Mouse (Mus musculus) forebrain, postnatal 0 days (tissue): ENCODE results near the gene Ddx28. TPM values are rescaled to one million over a fixed set of nuclear protein-coding genes. Genes with fewer than 3 reads are reported as not detected.

Experiments used
- ATAC-seq: fragments of 200-750 bp; cut with Nextera tagmentation; 2 replicates; pipeline ENCODE4 v1.8.0; 2017; ENCODE audit warnings: mild to moderate bottlenecking, moderate library complexity
- DNase-seq: peaks from one replicate; pipeline ENCODE4 v3.0.0-alpha.2; 2015
- H3K27ac ChIP-seq: fragments of 300-500 bp; sonication (generic); 2 replicates; pipeline ENCODE4 v1.5.1; 2014; ENCODE audit warnings: low read depth, mild to moderate bottlenecking, antibody characterized with exemption, low read length, moderate library complexity, mixed read lengths
- H3K27me3 ChIP-seq: fragments of 300-500 bp; sonication (generic); 2 replicates; pipeline ENCODE4 v1.6.1; 2014; ENCODE audit warnings: mild to moderate bottlenecking, low read length, mixed read lengths; ENCODE audit not compliant: insufficient read depth
- H3K36me3 ChIP-seq: fragments of 300-500 bp; sonication (generic); 2 replicates; pipeline ENCODE4 v1.6.1; 2014; ENCODE audit warnings: mild to moderate bottlenecking, moderate library complexity; ENCODE audit not compliant: insufficient read depth
- H3K4me1 ChIP-seq: fragments of 300-500 bp; sonication (generic); 2 replicates; pipeline ENCODE4 v1.6.1; 2014; ENCODE audit warnings: antibody characterized with exemption; ENCODE audit not compliant: insufficient read depth
- H3K4me2 ChIP-seq: fragments of 300-500 bp; sonication (generic); 2 replicates; pipeline ENCODE4 v1.6.1; 2014; ENCODE audit warnings: low read depth, mild to moderate bottlenecking, moderate library complexity
- H3K4me3 ChIP-seq: fragments of 300-500 bp; sonication (generic); 2 replicates; pipeline ENCODE4 v1.5.1; 2014; ENCODE audit warnings: low read depth, low read length, mixed read lengths
- H3K9ac ChIP-seq: fragments of 300-500 bp; sonication (generic); 2 replicates; pipeline ENCODE4 v1.6.1; 2014; ENCODE audit warnings: mild to moderate bottlenecking
- H3K9me3 ChIP-seq: fragments of 300-500 bp; sonication (generic); 2 replicates; pipeline ENCODE4 v1.6.1; 2016; ENCODE audit warnings: low read length
- CTCF ChIP-seq: sonication (generic); IDR thresholded peaks from 2 replicates; pipeline ENCODE4 v1.5.1; 2016; ENCODE audit warnings: antibody characterized with exemption, control low read depth, low read depth
- WGBS: fragments of 180-500 bp; shearing (Covaris S2); extraction: QIAGEN DNeasy Blood & Tissue Kit; methylation state at CpG from one replicate; pipeline ENCODE4 v1.1.7; 2014; 5-methylcytosine and 5-hydroxymethylcytosine counted together
- polyA plus RNA-seq: library from polyadenylated mRNA; unstranded; fragments of >200 nt; fragmentation: Nextera tagmentation; extraction: Ambion mirVana; gene quantifications from 2 replicates; pipeline ENCODE4 v1.2.1, GENCODE M21; 2015
- total RNA-seq: library from RNA; depleted of rRNA; stranded (reverse); fragments of >200 nt; gene quantifications from 2 replicates; pipeline ENCODE4 v1.2.3, GENCODE M21; 2014; rRNA removed

The Ddx28 gene
- total RNA-seq (31.5 and 33.8 TPM in 2 replicates), polyA plus RNA-seq (23.7 and 25.3 TPM in 2 replicates)

DNA sequence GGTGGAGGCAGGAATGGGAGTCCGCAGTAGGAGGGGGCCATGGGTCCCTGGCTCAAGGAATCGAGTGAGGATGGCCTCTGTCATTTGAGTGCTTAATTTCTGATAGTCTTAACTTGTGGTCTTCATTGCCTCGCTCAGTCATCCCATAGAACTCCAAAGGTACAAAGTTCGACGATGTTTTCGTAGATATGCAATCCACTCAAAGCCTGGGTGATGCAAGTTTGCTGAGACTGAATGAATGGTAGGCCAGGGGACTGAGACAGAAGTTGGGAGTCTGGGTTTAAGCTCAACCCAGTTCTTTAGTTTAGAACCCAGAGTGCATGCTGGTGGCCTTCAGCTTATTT lies at the start of gene Ddx28:
Ddx28 (minus strand) TSS at position 240 of the 344 bp plus-strand sequence.
- no peak for TF ChIP-seq CTCF
- Histone ChIP-seq H3K27ac (peak within 1 kb of the TSS; percentile 82), H3K9me3 (no peaks in the 10 kb centered on the region), H3K4me2 (peak within 1 kb of the TSS; percentile 95), H3K4me3 (peak within 1 kb of the TSS; percentile 92), H3K36me3 (peaks cover 7% of the 10 kb centered on the region), H3K9ac (peak within 1 kb of the TSS; percentile 89), H3K4me1 (peaks cover 11% of the 10 kb centered on the region), H3K27me3 (no peaks in the 10 kb centered on the region)
- 3% methylated on average over 6 of the region's 6 CpGs for WGBS
- DNase-seq = no peak
- peak; percentile 27; the same call in 1 of the 2 replicates for ATAC-seq

DNA sequence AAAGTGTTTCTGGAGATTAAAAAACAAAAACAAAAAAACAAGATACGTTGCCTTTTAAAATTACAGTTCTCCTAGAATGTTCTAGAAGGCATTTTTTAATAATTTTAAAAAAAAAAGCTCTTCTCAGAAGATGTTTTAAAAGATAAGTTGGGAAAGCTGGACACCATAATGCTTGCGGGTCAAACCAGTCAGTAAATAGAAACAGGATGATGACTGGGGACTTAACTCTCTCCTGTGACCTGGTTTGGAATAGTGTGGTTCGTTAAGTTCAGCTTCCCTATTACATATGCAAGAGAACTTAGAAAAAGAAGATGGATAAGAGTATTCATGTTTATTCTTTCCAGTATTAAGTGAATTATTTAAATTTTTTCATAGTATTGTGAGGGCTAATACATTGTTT lies 48.8 kb upstream of the Ddx28 start:
- H3K4me2 ChIP-seq = peak overlapping the region; percentile 53
- ATAC-seq = no peak
- peak overlapping the region; percentile 74; the same call in 1 of the 2 replicates for H3K9ac ChIP-seq
- WGBS = 5% methylated on average over 3 of the region's 3 CpGs
- peak overlapping the region; percentile 93 for H3K4me3 ChIP-seq
- H3K4me1 ChIP-seq = peaks cover 18% of the 10 kb centered on the region; the same call in 1 of the 2 replicates
- no peaks in the 10 kb centered on the region for H3K27me3 ChIP-seq
- no peak for DNase-seq
- TF ChIP-seq CTCF = no peak
- H3K27ac ChIP-seq = no peak overlapping the region
- H3K36me3 ChIP-seq = no peaks in the 10 kb centered on the region
- no peaks in the 10 kb centered on the region for H3K9me3 ChIP-seq

DNA sequence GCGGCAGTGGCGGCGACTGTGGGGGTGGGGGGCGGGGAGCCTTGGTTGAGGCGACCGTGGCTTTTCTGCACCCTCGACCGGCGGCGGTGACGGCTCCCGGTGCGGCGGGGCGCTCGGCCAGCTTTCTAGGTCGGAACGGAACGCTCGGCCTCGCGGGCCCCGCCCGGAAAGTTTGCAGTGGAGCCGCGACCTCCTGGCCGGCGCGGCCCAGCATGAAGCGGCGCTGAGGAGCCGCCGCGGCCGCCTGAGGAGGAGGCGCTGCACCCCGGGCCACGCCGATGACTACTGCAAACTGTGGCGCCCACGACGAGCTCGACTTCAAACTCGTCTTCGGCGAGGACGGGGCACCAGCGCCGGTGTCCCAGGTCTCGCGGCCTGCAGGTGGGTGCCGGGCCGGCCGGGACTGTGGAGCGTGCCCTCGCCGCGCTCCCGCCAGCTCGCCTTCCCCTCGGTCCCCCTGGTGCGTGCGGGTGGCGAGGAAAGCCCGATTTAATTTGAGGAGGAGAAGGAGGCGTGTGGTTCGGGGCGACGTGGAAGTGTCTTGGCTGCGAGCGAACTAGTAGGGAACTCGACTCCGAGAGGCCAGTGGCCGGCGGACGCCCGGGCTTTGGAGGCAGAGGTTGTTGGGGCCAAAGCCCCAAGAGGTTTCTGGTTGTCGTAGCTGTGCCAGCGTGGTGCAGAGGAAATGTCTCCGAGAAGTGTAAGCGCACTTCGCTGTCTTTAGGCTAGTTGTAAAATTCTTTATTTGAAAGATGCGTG lies 48.1 kb upstream of the Ddx28 start:
- WGBS = 2% methylated on average over 83 of the region's 83 CpGs
- DNase-seq = no peak
- TF ChIP-seq CTCF = no peak
- ATAC-seq = peak; percentile 71
- Histone ChIP-seq H3K4me2 (peak overlapping the region; percentile 53), H3K27me3 (no peaks in the 10 kb centered on the region), H3K9me3 (no peaks in the 10 kb centered on the region), H3K27ac (peak overlapping the region; percentile 85), H3K4me1 (peaks cover 18% of the 10 kb centered on the region; the same call in 1 of the 2 replicates), H3K36me3 (no peaks in the 10 kb centered on the region), H3K4me3 (peak overlapping the region; percentile 93), H3K9ac (peak overlapping the region; percentile 74)

DNA sequence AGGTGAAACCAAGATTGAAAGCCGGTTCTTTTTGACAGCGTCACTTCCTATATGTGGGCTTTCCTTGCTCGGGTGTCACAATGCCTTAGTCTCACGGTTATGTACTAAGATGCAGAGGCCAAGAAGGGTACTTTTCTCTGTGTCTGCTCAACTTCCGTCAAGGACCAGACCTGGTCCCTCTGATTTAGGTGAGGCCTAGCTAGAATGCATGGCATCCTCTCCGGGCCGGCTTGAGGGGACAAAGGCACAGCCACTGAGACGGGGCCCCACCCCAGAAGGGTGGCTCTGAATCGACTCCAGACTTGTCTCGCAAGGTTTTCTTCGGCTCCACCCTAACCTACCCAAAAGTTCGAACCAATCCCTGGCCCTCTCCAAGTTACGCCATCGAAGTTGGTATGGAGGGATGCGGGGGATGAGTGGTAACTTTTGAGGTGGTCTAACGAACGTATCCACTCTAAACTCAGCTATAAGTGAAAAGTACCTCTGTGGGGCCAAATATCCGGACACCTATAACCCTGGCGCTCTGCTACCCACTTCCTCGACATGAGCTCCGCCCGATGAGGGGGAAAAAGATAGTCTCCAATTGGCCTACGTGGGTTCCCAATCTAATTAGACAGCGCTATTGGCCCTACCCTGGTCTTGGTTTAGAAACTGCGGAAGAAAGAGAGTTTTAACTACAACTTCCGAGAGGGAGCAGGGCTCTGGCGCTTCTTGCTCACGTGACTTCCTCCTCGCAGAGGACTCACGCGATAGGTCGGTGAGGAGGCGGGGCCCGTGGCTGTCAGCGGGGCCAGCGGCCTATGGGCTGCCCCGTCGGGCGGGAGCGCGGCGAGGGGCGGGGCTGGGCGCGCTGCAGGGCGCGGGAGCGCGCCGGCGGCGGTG lies 47.3 kb upstream of the Ddx28 start, which contains the start of gene Nfatc3:
Nfatc3 (plus strand) TSS at position 110 of the 882 bp plus-strand sequence.
- Histone ChIP-seq H3K4me1 (peaks cover 18% of the 10 kb centered on the region; the same call in 1 of the 2 replicates), H3K36me3 (peaks cover 1% of the 10 kb centered on the region; the same call in 1 of the 2 replicates), H3K4me2 (peak within 1 kb of the TSS; percentile 53), H3K9ac (peak within 1 kb of the TSS; percentile 74), H3K9me3 (no peaks in the 10 kb centered on the region), H3K27me3 (no peaks in the 10 kb centered on the region), H3K4me3 (peak within 1 kb of the TSS; percentile 93), H3K27ac (peak within 1 kb of the TSS; percentile 85)
- peak; percentile 99 for ATAC-seq
- peak; percentile 97 for DNase-seq
- 2% methylated on average over 51 of the region's 52 CpGs for WGBS
- no peak for TF ChIP-seq CTCF

DNA sequence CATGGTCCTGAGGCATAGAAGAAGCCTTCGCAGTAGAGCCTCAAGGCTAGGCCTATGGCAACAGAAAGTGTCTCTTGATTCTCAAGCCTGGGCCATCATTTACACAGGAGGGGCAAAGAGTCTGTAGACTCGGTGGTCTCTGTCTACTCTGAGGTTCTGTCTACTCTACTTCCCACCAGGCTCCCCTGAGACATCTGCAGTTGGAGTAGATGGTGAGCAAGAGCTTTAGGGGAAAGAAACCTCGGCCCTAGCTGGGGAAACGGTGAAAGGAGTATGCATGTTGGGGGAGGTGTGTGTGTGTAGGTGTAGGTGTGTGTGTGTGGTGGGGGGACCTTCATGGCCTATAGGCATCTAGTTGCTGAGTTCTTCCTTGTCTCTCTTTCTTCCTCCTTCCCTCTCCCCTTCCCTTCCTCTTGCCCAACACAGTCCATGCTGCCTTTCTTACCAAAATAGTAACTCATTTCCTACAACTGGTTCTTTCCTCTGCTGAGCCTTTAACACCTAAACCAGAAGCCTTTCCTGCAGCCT lies 44.8 kb upstream of the Ddx28 start:
- H3K27ac ChIP-seq = no peak overlapping the region
- ATAC-seq (no peak), DNase-seq (no peak)
- no peak overlapping the region for H3K9ac ChIP-seq
- WGBS = 89% methylated on average over 4 of the region's 4 CpGs
- peaks cover 15% of the 10 kb centered on the region; the same call in 1 of the 2 replicates for H3K4me1 ChIP-seq
- H3K9me3 ChIP-seq = no peaks in the 10 kb centered on the region
- TF ChIP-seq CTCF = no peak
- H3K36me3 ChIP-seq = peaks cover 26% of the 10 kb centered on the region
- no peak overlapping the region for H3K4me2 ChIP-seq
- no peak overlapping the region for H3K4me3 ChIP-seq
- no peaks in the 10 kb centered on the region for H3K27me3 ChIP-seq

DNA sequence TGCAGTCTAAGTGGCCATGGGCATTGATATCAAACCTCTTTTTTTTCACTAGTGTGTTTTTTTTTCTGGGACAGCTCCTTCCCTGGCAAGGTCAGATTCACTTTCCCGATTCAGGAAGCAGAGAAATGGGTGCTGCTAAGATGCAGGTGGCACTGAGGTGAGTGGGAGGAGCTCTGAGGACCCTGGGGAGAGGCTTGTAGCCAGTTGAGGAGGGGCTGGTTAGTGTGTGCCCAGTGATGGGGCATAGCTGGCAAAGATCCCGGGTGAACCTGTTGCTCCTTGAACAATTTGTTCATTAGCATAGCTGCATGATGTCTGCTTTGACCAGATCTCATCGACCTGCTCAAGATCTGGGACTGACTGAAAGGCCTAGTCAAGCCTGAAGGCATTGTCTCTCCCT lies 43.4 kb upstream of the Ddx28 start:
- ATAC-seq (no peak), DNase-seq (no peak)
- TF ChIP-seq CTCF = no peak
- no peaks in the 10 kb centered on the region for H3K27me3 ChIP-seq
- H3K27ac ChIP-seq = no peak overlapping the region
- 0 out of 2 replicates have a peak, but pooled peaks cover 5% of the 10 kb centered on the region for H3K4me1 ChIP-seq
- peaks cover 31% of the 10 kb centered on the region for H3K36me3 ChIP-seq
- H3K9me3 ChIP-seq = no peaks in the 10 kb centered on the region
- no peak overlapping the region for H3K4me3 ChIP-seq
- no peak overlapping the region for H3K9ac ChIP-seq
- 40% methylated on average over 3 of the region's 3 CpGs for WGBS
- no peak overlapping the region for H3K4me2 ChIP-seq
